ENCODE assay signal across 26 mouse cellular contexts in the genomic region with DNA sequence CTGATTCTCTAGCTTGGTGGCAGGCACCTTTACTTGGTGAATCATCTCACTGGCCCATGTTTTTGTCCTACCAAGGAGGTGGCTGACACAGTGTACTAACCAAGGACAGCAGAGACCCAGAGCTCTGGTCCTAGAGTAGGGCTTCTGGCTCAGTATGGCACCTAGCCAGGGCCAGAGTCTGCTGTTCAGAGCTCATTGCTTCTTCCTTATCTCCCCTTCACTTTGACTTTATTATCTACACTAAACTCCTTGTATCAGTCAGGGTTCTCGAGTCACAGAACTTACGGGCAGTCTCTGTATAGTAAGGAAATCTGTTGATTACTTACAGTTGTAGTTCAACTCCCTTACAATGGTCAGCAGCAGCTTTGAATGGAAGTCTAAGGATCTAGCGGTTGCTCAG.
A peak's percentile ranks its signal among the peaks of the same experiment; 100 is the strongest.
DNase-seq lines count a peak whose midpoint lies in the region; ATAC-seq and TF ChIP-seq lines count a peak whose summit lies in the region.
"Had no signal": no experiment of that assay in that cellular context is flagged by ENCODE, and none has a peak within 500 bp of the region (broad histone marks: within the 10 kb centered on the region; RNA-seq: fewer than 3 reads in every experiment).

No protein-coding gene starts in this region.

- no peak overlapping the region for H3K9ac ChIP-seq in liver, embryonic 13.5 days
- H3K9ac ChIP-seq in liver, embryonic 12.5 days, result no peak overlapping the region
- H3K9ac ChIP-seq: embryonic facial prominence, embryonic 13.5 days; forebrain, embryonic 12.5 days; hindbrain, embryonic 13.5 days; kidney, embryonic 15.5 days; limb, embryonic 13.5 days; midbrain, embryonic 15.5 days; neural tube, embryonic 12.5 days had no signal

- H3K4me2 ChIP-seq in liver, embryonic 13.5 days, result no peak overlapping the region
- H3K4me2 ChIP-seq in liver, embryonic 12.5 days, result no peak overlapping the region
- H3K4me2 ChIP-seq: embryonic facial prominence, embryonic 13.5 days; forebrain, embryonic 12.5 days; hindbrain, embryonic 13.5 days; kidney, embryonic 15.5 days; limb, embryonic 13.5 days; midbrain, embryonic 15.5 days; neural tube, embryonic 12.5 days had no signal

- ATAC-seq in liver, embryonic 13.5 days (ENCODE audit: low read depth), result peak; percentile 64
- no peak for ATAC-seq in liver, embryonic 12.5 days
- ATAC-seq in G1E (ENCODE audit: extremely low read depth, insufficient number of reproducible peaks, low FRiP score, poor library complexity, severe bottlenecking), result no peak
- ATAC-seq in common myeloid progenitor, adult 5-6 weeks (replicated peaks; ENCODE audit: low read depth, poor library complexity, severe bottlenecking), result peak; percentile 32; the same call in 1 of the 2 replicates
- ATAC-seq: midbrain, embryonic 15.5 days had no signal

- peaks cover 38% of the 10 kb centered on the region for H3K36me3 ChIP-seq in liver, embryonic 13.5 days
- peaks cover 42% of the 10 kb centered on the region for H3K36me3 ChIP-seq in liver, embryonic 12.5 days
- peaks cover 55% of the 10 kb centered on the region for H3K36me3 ChIP-seq in G1E (replicated peaks)

- H3K27ac ChIP-seq in liver, embryonic 13.5 days, result no peak overlapping the region
- H3K27ac ChIP-seq in liver, embryonic 12.5 days, result no peak overlapping the region
- H3K27ac ChIP-seq: embryonic facial prominence, embryonic 13.5 days; forebrain, embryonic 12.5 days; heart, adult 2 months; hindbrain, embryonic 13.5 days; kidney, embryonic 15.5 days; limb, embryonic 13.5 days; midbrain, embryonic 15.5 days; neural tube, embryonic 12.5 days had no signal

- no peak overlapping the region for H3K4me3 ChIP-seq in liver, embryonic 13.5 days (replicated peaks)
- no peak overlapping the region for H3K4me3 ChIP-seq in liver, embryonic 12.5 days
- H3K4me3 ChIP-seq in G1E (ENCODE audit: low read depth, low read length), result no peak overlapping the region
- H3K4me3 ChIP-seq: embryonic facial prominence, embryonic 13.5 days; erythroblast, embryonic 14.5 days; forebrain, embryonic 12.5 days; heart, adult 2 months; hindbrain, embryonic 13.5 days; kidney, embryonic 15.5 days; limb, embryonic 13.5 days; midbrain, embryonic 15.5 days; neural tube, embryonic 12.5 days had no signal

- H3K4me1 ChIP-seq in liver, embryonic 13.5 days (replicated peaks), result peaks cover 12% of the 10 kb centered on the region
- peaks cover 15% of the 10 kb centered on the region for H3K4me1 ChIP-seq in liver, embryonic 12.5 days
- H3K4me1 ChIP-seq in G1E (ENCODE audit: insufficient read depth, low read depth, low read length), result peaks cover 23% of the 10 kb centered on the region
- H3K4me1 ChIP-seq: embryonic facial prominence, embryonic 13.5 days; forebrain, embryonic 12.5 days; hindbrain, embryonic 13.5 days; kidney, embryonic 15.5 days; limb, embryonic 13.5 days; midbrain, embryonic 15.5 days; neural tube, embryonic 12.5 days had no signal

- TF ChIP-seq CTCF in G1E (IDR thresholded peaks at IDR 0.05; ENCODE audit: low read depth, low read length), result no peak

- WGBS in liver, embryonic 13.5 days (ENCODE audit: insufficient replicate concordance), result 43% methylated on average over 3 of the region's 3 CpGs
- WGBS in liver, embryonic 12.5 days (ENCODE audit: insufficient replicate concordance), result 46% methylated on average over 3 of the region's 3 CpGs

- no peaks in the 10 kb centered on the region for H3K9me3 ChIP-seq in liver, embryonic 13.5 days (replicated peaks)
- H3K9me3 ChIP-seq in liver, embryonic 12.5 days (replicated peaks), result no peaks in the 10 kb centered on the region
- no peaks in the 10 kb centered on the region for H3K9me3 ChIP-seq in G1E (replicated peaks)
- H3K9me3 ChIP-seq: embryonic facial prominence, embryonic 13.5 days; forebrain, embryonic 12.5 days; hindbrain, embryonic 13.5 days; kidney, embryonic 15.5 days; limb, embryonic 13.5 days; midbrain, embryonic 15.5 days; neural tube, embryonic 12.5 days had no signal

- DNase-seq in liver, embryonic 13.5 days, result no peak
- DNase-seq in G1E (ENCODE audit: low spot score) (peak; percentile 33), MEL-GATA-1-ER (ENCODE audit: extremely low read depth, low read depth) (peak; percentile 22)
- no peak for DNase-seq in urinary bladder, adult 2 months (ENCODE audit: low spot score)
- DNase-seq in left cerebral cortex, adult 8-10 months (ENCODE audit: low spot score in 2 of 2), result no peak
- DNase-seq: B cell, adult 2 months; cerebellum, adult 18-20 months; cerebellum, postnatal 14 days; embryo, embryonic 11 days; gastrocnemius, postnatal 36 days; heart, adult 2 months; kidney, adult 11 months; kidney, postnatal 4 days; lung, adult 18-20 months; lung, postnatal 10 days had no signal

- no peaks in the 10 kb centered on the region for H3K27me3 ChIP-seq in liver, embryonic 13.5 days
- no peaks in the 10 kb centered on the region for H3K27me3 ChIP-seq in liver, embryonic 12.5 days (replicated peaks)
- H3K27me3 ChIP-seq in G1E (ENCODE audit: insufficient read depth, low read length), result peaks cover 6% of the 10 kb centered on the region
- H3K27me3 ChIP-seq: CH12.LX; embryonic facial prominence, embryonic 13.5 days; forebrain, embryonic 12.5 days; hindbrain, embryonic 13.5 days; kidney, embryonic 15.5 days; limb, embryonic 13.5 days; midbrain, embryonic 15.5 days; neural tube, embryonic 12.5 days had no signal

Comparison
In these comparisons a context has a peak if more than half of its experiments do, and no peak if none do; other contexts are left out.
1. ATAC-seq: peak in liver, embryonic 13.5 days (single experiment) and common myeloid progenitor, adult 5-6 weeks (single experiment); none in liver, embryonic 12.5 days (single experiment) and G1E (single experiment).
2. DNase-seq: peak in G1E (single experiment) and MEL-GATA-1-ER (single experiment); none in liver, embryonic 13.5 days (single experiment), urinary bladder, adult 2 months (single experiment) and left cerebral cortex, adult 8-10 months (0 of 2).